Mouse (Mus musculus) frontal cortex, adult (tissue): ENCODE measurements around the gene Ermap.
A peak's percentile ranks its signal among the peaks of the same experiment; 100 is the strongest.

Source experiments
- ATAC-seq: cut with Nextera tagmentation; 2 replicates; pipeline ENCODE4 v1.9.2; 2017; ENCODE audit warnings: mild to moderate bottlenecking, moderate library complexity, mixed read lengths; ENCODE audit not compliant: low TSS enrichment

The Ermap gene

GRCm38 (mm10) chr4:119138776-119139175, 51.0 kb downstream of the Ermap start:
- no peak for ATAC-seq

- peak; percentile 66 for ATAC-seq
Measured at GRCm38 (mm10) chr4:119138171-119138570, 51.6 kb downstream of the Ermap start.

- no peak for ATAC-seq
Measured at GRCm38 (mm10) chr4:119137313-119137712, 52.5 kb downstream of the Ermap start.

DNA sequence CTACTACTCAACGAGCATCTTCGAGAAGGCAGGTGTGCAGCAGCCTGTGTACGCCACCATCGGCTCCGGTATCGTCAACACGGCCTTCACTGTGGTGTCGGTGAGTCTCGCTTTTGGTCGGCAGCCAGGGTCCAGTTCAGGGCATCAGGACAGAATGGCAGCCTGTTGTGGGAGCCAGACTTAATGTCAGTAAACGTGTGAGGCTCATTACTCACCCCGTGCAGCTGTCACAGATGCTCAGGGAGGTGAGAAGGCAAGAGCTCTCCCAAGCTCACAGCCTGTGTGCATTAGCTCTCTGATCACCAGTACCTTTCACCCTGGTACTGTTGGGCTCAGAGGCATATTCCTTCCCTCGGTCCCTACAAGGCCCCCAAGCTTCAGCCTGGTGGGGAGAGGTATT, 56.0 kb downstream of the Ermap start:
- no peak for ATAC-seq

DNA sequence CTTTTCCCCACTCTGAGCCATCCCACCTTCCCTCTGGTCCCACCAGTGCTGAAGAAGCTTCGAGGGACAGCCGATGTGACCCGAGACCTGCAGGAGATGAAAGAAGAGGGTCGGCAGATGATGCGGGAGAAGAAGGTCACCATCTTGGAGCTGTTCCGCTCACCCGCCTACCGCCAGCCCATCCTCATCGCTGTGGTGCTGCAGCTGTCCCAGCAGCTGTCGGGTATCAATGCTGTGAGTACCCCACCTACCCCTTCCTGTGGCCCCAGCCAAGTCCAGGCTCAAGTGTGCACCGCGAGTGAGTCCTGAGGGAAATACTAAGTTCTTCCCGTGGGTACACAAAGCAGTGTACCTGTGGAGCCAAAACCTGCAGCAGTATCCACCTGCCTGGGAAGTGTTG, 56.5 kb downstream of the Ermap start:
- no peak for ATAC-seq

- ATAC-seq: no peak
Measured at GRCm38 (mm10) chr4:119131189-119131910, 58.5 kb downstream of the Ermap start.

DNA sequence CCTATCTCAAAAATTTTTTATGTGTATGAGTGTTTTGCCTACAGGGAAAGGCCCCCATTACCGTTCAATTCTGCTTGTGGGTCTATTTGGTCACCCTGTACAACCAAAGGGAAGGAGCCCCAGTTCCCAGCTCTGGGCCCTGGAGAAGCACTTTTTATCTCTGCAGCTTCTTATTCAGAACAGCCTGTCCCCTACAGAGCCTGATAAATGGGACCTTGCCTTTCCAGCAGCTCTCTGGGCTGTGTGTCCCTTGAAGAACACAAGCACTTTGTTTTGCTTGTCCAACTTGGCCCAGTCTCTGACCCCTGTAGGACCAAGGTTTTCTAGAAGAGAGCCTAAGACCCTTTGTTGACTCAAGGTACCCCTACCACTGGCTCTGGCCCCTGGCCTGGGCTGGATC, 60.7 kb downstream of the Ermap start:
- ATAC-seq: no peak

- no peak for ATAC-seq
Measured at GRCm38 (mm10) chr4:119128547-119128946, 61.3 kb downstream of the Ermap start.

GRCm38 (mm10) chr4:119127229-119127628, 62.6 kb downstream of the Ermap start:
- ATAC-seq: no peak

DNA sequence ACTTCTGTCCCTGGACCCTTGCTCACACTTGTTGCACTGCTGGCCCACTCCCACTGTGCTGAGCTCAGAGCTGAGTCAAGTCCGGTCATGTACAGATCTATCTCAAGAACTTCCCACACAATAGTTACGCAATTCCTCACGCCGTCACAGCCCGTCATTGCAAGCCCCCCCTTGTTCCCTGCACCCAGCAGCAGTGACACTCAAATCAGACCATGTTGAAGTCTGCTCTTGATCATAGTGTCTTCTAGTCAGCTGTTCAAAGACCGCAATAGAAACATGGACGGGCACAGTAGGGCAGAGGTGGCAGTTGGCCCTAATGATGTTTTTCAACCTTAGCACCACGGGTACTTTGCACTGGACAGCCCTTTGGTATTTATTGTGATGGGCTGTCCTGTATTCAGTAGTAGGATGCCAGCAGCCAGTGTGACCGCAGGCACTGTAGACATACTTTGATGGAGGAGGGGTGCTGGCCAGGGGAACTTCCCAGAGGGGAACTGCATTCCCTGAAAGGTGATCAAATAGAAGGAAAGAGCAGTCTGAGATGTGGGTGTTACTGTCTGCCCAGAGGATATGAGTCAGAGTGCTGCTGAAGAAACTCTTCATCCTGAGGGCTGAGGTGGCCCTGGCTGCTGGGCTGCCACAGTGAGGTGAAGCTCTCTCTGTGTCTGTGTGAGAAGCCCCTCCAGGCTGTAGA, 64.1 kb downstream of the Ermap start:
- ATAC-seq: peak; percentile 60; the same call in 1 of the 2 replicates
